14 mouse cellular contexts compared by ENCODE assay signal in the genomic region with DNA sequence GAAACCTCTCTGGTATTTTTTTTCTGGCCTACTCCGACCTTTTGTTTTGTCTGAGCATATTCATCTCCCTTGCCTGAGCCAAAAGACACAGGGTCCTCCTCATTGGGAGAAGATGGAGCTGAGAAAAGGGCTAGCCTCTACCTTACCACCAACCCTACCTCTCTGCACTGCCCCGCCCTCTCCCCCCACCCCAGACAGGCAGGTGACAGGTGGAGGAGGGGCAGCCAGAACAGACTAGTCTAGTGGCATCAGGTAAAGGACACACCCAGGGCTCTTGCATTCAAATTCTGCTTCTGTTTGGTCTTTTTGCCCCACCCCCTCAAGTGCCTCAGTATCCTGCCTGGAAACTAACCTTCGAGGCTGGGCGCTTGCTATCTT. TPM values are rescaled to one million over a fixed set of nuclear protein-coding genes. Genes with fewer than 3 reads are reported as not detected.
DNase-seq lines count a peak whose midpoint lies in the region; ATAC-seq and TF ChIP-seq lines count a peak whose summit lies in the region.
"Had no signal": no experiment of that assay in that cellular context is flagged by ENCODE, and none has a peak within 500 bp of the region (broad histone marks: within the 10 kb centered on the region; RNA-seq: fewer than 3 reads in every experiment).

No protein-coding gene starts in this region.

- no peak for TF ChIP-seq CTCF in E14TG2a.4 (conservative IDR thresholded peaks at IDR 0.05; ENCODE audit: low read length)

- H3K27ac ChIP-seq in kidney, embryonic 15.5 days, result peak overlapping the region; percentile 78
- no peak overlapping the region for H3K27ac ChIP-seq in intestine, embryonic 14.5 days (ENCODE audit: low read depth)
- H3K27ac ChIP-seq: forebrain, embryonic 13.5 days had no signal

- ATAC-seq in kidney, embryonic 15.5 days (replicated peaks; ENCODE audit: low FRiP score), result no peak
- no peak for ATAC-seq in intestine, embryonic 14.5 days (replicated peaks; ENCODE audit: low FRiP score, low TSS enrichment, low read depth)
- no peak for ATAC-seq in frontal cortex, adult (ENCODE audit: low TSS enrichment)
- ATAC-seq: forebrain, embryonic 13.5 days had no signal

- 36% methylated on average over 4 of the region's 4 CpGs for WGBS in kidney, embryonic 15.5 days
- WGBS in intestine, embryonic 14.5 days, result 61% methylated on average over 4 of the region's 4 CpGs

- peaks cover 96% of the 10 kb centered on the region for H3K27me3 ChIP-seq in kidney, embryonic 15.5 days
- H3K27me3 ChIP-seq in E14TG2a.4 (ENCODE audit: insufficient read depth, low read length), result peaks cover 55% of the 10 kb centered on the region
- peaks cover 54% of the 10 kb centered on the region for H3K27me3 ChIP-seq in intestine, embryonic 14.5 days (replicated peaks; ENCODE audit: control insufficient read depth, insufficient read depth, low read length)

- H3K9me3 ChIP-seq in kidney, embryonic 15.5 days (replicated peaks), result no peaks in the 10 kb centered on the region
- H3K9me3 ChIP-seq in E14TG2a.4 (ENCODE audit: low read length), result no peaks in the 10 kb centered on the region
- H3K9me3 ChIP-seq in intestine, embryonic 14.5 days (ENCODE audit: control insufficient read depth, low read length), result no peaks in the 10 kb centered on the region
- H3K9me3 ChIP-seq: forebrain, embryonic 13.5 days had no signal

- peak overlapping the region; percentile 39 for H3K4me3 ChIP-seq in kidney, embryonic 15.5 days (replicated peaks)
- H3K4me3 ChIP-seq in E14TG2a.4 (replicated peaks; ENCODE audit: low read length), result peak overlapping the region; percentile 83
- H3K4me3 ChIP-seq in intestine, embryonic 14.5 days (ENCODE audit: low read depth, low read length), result no peak overlapping the region
- H3K4me3 ChIP-seq: forebrain, embryonic 13.5 days; myocyte had no signal

- peaks cover 14% of the 10 kb centered on the region; the same call in 1 of the 2 replicates for H3K36me3 ChIP-seq in kidney, embryonic 15.5 days
- peaks cover 45% of the 10 kb centered on the region for H3K36me3 ChIP-seq in E14TG2a.4 (ENCODE audit: insufficient read depth, low read length)
- peaks cover 42% of the 10 kb centered on the region for H3K36me3 ChIP-seq in intestine, embryonic 14.5 days (ENCODE audit: control insufficient read depth, insufficient read depth, low read length)

- no peak overlapping the region for H3K9ac ChIP-seq in kidney, embryonic 15.5 days
- H3K9ac ChIP-seq in intestine, embryonic 14.5 days (ENCODE audit: low read length), result no peak overlapping the region
- H3K9ac ChIP-seq: forebrain, embryonic 13.5 days had no signal

- peak overlapping the region; percentile 52 for H3K4me2 ChIP-seq in kidney, embryonic 15.5 days
- peak overlapping the region; percentile 35; the same call in 1 of the 2 replicates for H3K4me2 ChIP-seq in intestine, embryonic 14.5 days (ENCODE audit: low read length)
- H3K4me2 ChIP-seq: forebrain, embryonic 13.5 days had no signal

- peak; percentile 60 to 84 for DNase-seq in adrenal gland, adult (ENCODE audit: inconsistent age in 2 of 2, low spot score in 1 of 2)
- DNase-seq in adrenal gland, postnatal 36 days, result no peak
- DNase-seq in kidney, adult 11 months, result no peak
- no peak for DNase-seq in intestine, embryonic 14.5 days (ENCODE audit: low spot score)
- no peak for DNase-seq in layer of hippocampus, adult 18-20 months (ENCODE audit: low spot score in 2 of 2)
- DNase-seq: layer of hippocampus, adult 9-11 months had no signal

- peaks cover 54% of the 10 kb centered on the region for H3K4me1 ChIP-seq in kidney, embryonic 15.5 days
- peaks cover 79% of the 10 kb centered on the region for H3K4me1 ChIP-seq in E14TG2a.4 (replicated peaks; ENCODE audit: low read depth, low read length)
- H3K4me1 ChIP-seq in intestine, embryonic 14.5 days (replicated peaks; ENCODE audit: control insufficient read depth, insufficient read depth, low read length), result peaks cover 14% of the 10 kb centered on the region

RNA-seq across cellular contexts. Expression of a gene that starts 11.4 kb away (rescaled TPM):
- 100 to 1,000 TPM; 268 to 342 TPM for total RNA-seq in adrenal gland, postnatal 36 days (2021)
- polyA plus RNA-seq in kidney, embryonic 15.5 days (2015; fragmentation: Nextera tagmentation; extraction: Ambion mirVana), result 51.1 and 54.4 TPM in 2 replicates
- 44.1 and 45.5 TPM in 2 replicates for polyA plus RNA-seq in intestine, embryonic 14.5 days (2014; fragmentation: Nextera tagmentation; extraction: Ambion mirVana)
- total RNA-seq in layer of hippocampus, adult 18-20 months (2021), result 1 to 10 TPM; 2.7 to 3.1 TPM
- total RNA-seq: common myeloid progenitor, adult 5-6 weeks; megakaryocyte progenitor cell, adult 5-6 weeks; MEL had no signal

Comparison
In these comparisons a context has a peak if more than half of its experiments do, and no peak if none do; other contexts are left out.
1. DNase-seq: peak in adrenal gland, adult (2 of 2); none in adrenal gland, postnatal 36 days (0 of 2), kidney, adult 11 months (single experiment), intestine, embryonic 14.5 days (single experiment) and layer of hippocampus, adult 18-20 months (0 of 2).
2. RNA of a gene that starts 11.4 kb away (total RNA-seq): 268 to 342 TPM in adrenal gland, postnatal 36 days; 2.7 to 3.1 TPM in layer of hippocampus, adult 18-20 months; every median in the first group is over 10 times any median in the second.